Mouse (Mus musculus) c-Kit-positive CD71-positive TER-119-negative erythroid progenitor cells, embryonic 14.5 days (primary cell): ENCODE results near the gene Pitpnc1.

Source experiments
- DNase-seq: peaks from one replicate; pipeline ENCODE4 v3.0.0-alpha.2; 2013; ENCODE audit warnings: low read depth

Pitpnc1 gene

DNA sequence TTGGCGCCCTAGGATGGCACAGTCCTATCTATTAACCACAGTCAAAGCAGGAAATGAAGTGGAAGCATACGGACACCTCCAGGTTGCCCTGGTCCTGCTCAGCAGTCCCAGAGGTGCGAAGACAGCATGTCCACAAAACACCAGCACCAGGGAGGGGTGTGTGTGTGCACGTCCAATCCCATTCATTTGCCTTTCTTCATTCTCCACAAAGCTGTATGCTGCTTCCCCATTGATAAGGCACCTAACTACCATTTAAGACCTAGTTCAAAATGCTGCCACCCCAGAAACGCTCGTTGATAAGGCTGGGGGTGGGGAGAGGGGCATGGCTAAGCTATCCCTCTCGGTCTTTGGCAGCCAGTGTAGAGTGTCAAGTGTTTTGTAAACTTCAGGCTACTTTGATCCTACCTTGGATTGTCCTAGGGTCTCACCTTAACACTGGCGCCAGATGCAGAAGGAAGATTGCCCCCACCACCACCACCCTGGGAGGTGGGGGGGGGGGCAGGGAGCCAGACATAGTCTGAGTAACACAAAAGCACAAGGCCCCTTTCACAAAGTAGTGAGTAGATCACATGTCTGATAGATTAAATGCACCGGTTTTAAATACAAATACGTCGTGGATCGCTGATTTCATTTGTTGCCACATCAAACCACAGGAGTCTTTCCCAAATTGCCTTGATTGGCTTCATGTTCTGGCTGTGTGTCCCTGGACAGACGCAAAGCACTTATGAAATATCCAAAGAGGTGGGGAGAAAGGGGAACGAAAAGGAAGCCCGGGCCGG, 2.1 kb downstream of the Pitpnc1 start:
- DNase-seq = peak; percentile 88

DNA sequence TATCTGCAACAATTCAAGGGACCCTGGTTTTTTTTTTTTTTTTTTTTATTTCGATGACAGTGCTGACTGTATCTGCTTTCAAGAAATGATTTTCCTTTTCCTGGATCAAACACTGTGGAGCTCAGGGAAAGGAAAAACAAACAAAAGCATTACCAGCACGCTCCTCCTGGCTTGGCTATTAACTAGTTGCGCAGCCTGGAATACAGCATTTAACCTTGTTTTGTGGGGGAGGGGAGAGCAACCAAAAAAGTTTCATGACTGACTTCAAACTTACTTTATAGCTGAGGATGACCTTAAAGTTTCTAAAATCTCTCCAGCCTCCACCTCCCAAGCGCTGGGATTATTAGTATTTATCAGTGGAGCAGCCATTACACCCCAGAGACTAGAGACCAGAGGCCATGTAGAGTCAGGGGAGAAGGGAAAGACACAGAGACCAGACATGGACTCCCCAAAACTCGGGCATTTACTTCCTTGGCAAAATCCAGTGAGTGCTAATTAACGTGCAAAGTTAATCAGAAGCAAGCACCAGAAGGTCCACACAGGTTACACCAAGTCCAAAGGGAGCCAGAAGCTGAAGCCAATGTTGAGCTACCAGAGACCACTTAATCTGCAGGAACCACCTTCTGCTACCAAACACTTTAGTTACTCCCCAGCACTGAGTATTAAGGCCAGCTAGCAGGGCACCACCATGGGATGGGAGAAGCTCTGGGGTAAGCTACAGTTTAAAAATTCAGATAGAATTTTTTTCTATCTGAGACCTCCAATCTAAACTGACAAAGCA, 3.7 kb downstream of the Pitpnc1 start:
- no peak for DNase-seq

DNA sequence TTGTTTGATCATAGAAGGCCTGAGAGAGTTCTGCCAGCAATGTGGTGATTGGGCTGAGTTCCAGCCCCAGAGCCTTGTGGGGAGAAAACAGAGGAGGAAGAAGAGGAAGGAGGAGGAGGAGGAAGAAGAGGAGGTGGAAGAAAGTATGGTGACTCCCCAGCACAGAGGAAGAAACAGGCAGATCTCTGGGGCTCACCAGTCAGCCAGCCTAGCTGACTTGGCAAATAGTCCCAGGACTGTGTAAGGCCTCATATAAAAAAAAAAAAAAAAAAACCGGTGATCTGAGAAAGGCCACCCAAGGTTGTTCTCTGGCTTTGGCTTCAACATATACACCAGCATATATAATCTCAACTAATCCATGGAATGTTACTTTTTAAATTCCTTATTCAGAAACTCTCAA, 4.5 kb downstream of the Pitpnc1 start:
- DNase-seq = no peak

DNA sequence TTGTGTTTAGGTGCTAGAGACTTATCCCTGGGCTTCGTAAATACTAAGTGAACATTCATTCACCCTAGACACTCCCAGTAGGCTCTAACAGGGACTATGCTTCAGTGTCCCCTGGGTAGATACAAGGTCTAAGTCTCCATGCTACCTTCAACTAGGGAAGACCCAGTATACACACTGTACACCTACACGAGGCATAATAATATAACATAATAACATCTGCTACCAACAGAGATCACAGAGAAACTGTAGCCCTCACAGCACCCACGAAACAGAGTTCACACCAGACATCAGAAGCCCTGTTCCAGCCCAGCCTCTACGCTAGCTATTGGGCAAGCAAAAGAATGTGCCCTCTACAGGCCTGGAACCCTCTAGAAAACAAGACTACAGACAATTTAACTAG, 5.5 kb downstream of the Pitpnc1 start:
- no peak for DNase-seq

DNA sequence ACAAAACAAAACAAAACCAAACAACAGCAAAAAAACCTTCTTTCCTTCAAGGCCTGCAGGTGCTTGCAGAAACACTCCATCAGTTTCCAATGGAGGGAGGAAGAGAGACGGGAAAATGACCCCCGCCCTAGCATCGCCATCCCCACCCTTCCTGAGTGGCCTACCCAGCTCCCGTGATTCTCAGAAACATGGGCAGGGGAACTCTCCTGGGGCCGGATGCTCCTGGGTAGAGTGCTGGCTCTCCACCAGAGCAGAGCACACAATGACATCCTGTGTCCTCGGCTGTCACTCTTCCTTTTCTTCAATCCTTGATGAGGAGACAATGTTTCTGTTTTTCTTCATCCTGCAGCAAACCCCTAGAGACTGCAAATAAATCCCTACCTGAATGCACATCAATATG, 6.4 kb downstream of the Pitpnc1 start:
- DNase-seq = no peak

DNA sequence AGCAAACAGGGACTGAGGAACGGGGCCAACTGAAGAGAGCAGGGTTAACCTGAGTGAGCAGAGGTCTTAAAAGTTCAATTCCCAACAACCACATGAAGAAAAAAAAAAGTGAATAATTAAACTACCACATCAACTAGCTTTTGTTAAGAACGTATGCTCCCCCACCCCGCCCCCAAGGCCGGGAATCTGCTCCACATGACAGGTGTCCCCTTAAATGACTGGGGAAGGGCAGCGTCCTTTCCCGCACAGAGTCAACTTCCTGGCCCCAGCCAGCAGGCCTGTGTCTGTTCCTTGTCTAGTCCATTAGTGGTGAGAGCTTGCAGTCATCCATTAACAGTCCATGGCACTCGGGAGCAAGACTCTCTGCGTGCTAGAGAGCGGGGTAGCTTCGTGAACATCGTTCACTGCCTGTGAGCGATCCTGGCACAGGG, 7.2 kb downstream of the Pitpnc1 start:
- DNase-seq = no peak

DNA sequence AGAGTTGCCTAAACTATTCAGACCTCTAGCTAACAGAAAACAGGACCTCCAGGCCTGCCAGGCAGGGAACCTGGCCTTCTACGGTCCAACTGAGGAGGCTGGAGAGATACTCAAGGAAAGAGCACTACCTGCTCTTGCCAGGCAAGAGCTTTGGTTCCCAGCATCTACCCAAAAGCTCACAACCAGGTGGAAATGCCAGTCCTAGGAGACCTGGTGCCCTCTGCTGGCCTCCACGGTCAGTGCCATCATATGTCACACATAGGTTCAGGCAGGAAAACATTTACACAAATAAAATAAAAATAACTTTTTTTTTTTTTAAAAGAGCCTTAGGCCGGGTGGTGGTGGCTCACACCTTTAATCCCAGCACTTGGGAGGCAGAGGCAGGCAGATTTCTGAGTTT, 8.0 kb downstream of the Pitpnc1 start:
- no peak for DNase-seq

DNA sequence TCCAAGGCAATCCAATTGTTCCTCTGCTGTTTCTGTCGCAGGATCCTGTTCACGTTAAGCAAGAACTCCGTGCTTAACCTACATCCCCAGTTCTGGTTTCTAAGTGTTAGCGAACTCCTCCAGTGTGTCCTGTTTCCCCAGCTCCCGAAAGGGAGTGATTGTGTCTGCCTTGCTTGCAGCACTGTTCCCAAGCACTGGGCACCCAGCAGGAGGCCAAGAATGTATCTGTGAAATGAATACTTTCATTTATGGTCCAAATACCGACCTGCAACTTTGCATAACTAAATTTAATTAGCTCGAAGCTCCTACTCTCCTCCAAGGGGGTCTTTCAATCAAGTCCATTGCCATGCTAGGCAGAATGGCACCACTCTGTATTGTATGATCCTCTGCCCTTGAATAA, 10.7 kb downstream of the Pitpnc1 start:
- no peak for DNase-seq

DNA sequence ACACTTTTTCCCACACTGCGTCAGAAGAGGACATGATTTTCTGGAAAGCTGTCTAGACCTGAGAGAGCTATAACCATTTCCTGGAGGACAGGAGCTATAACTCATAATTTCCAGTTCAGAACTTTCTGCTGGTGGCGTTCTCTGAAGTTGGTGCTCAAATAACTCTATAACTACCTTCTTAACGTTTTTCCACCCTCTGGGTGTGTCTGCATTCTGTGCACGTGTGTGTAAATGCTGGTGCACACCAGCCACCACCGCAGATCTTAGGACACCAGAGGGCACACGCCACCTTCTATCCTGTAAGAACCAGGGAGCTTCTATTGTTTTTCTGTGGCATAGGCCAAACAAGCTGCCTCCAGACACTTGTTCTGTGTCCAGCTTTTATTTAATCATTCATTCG, 11.5 kb downstream of the Pitpnc1 start:
- no peak for DNase-seq

DNA sequence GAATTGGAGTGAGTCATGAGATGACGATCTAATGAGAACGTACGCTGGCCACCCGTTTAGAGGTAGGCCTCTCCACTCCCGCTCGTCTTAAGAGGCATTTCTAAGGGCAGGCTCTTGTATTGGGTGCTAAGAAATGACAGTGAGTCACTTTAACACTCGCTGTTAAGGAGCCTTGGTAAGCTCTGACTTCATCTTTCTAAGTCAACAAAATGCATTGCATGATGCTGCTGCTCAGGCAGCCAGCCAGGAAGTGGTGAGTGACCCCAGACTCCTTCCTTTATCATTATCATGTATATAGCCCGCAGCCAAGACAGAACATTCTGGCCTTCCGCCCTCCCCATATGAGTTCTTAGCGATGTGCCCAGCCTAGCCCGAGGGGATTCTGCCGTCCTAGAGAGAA, 12.2 kb downstream of the Pitpnc1 start:
- DNase-seq = no peak

DNA sequence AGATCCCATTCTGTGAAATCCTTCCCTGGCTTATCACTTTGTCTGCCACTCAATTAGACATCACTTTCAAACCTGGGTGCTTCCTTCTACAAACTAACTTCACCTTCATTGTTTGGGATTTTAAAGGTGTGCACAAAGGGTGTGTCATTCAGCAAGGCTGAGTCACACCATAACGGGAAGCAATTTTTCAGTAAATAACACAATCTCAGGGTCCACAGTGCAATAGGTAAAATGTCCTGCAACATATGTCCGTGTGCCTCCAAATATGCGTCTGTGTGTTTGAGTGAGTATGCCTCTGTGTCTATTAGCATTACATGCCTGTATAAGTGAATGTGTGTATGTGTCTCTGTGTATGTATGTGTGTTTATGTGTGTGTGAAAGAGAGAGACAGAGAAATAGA, 13.2 kb downstream of the Pitpnc1 start:
- DNase-seq = no peak

DNA sequence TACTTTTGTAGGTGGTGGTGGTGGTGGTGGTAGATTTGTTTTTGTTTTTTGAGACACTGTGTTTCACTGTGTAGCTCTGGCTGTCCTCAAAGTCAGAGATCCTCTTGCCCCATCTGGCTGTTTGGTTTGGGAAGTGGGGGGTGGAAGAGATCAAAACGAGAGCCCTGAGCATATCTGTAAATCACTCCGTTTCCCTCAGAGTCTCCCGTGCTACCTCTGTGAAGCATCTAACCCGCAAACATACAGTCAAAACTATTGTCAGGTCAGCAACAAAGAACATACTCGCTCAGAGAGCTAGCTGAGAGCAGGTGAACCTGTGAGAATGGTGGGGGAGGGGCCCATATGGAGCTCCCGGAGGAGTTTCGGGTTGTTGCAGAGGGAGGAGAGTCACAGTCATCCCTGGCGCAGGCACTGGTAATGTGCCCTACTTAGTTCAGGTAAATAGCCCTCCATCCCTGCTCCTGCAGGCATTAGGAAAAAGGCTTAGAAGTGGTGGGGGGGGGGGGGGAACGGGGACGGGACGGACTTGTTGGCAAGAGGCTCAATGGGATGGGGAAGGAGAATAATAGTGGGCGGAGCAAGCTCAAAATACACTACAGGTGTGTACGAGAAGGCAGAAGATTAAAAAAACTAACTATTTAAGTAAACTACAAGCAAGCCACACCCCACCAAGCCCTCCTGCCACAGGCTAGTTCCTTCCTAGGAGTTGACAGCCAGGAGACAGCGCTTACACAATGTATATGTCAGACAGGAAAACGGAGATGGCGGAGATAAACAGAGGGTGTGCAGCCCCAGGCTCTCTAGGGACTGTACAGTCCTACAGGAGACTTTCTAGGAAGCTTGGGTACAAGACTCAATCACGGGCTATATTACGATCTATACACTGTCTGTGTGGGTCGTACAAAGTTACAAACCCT, 15.7 kb downstream of the Pitpnc1 start:
- DNase-seq = no peak

DNA sequence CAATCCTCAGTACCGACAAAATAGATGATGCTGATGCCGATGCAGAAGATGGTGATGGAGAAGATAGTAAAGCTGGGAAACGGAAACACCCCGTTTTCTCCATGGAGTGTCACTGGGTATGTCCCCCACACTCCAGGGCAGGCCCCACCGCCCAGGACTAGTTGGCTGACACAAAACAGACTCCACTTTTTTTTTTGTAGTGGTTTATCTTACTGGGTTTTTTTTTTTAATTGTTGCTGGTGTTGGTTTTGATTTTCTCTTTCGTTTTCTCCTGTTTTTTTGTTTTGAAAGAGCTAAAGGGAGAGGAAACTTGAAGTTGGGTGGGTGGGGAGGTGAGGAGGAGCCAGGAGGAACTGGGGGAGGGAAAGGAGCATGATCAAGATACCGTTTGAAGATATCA, 18.4 kb downstream of the Pitpnc1 start:
- no peak for DNase-seq

DNA sequence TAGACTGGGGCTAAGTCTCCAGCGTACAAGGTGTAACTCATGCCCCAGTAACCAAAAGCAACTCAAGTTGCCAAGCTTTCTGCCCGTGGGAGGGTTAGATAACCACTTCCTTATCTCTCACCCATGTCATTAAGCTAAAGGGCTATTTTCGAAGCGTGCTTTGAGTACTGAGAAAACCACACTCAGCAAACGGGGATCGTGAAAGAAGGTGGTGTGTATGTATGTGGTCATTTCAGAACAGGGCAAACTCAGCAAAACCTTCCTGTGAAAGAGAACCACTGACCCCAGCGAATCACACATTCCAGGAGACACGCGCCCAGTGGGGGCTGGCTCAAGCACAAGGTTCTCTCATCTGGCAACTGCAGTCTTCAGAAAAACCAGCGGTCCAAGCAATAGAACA, 19.4 kb downstream of the Pitpnc1 start:
- DNase-seq = peak; percentile 78

DNA sequence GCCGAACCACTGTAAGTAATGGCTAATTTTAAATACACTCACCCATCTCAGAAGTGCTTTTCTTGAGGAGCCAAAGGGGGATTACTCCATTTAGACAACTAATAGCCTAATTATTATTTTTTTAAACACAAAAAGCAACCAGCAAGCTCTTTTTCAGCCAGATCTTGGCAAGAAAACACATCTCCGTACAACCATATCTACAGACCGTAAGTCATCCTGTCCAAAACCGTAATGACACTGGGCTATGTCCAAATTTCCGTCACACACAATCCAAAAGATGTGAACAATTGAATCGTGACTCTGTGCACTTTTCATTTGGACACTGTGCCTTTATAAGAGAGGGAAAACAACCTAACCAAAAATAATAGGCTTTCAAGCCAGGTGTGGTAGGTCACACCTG, 20.4 kb downstream of the Pitpnc1 start:
- no peak for DNase-seq

DNA sequence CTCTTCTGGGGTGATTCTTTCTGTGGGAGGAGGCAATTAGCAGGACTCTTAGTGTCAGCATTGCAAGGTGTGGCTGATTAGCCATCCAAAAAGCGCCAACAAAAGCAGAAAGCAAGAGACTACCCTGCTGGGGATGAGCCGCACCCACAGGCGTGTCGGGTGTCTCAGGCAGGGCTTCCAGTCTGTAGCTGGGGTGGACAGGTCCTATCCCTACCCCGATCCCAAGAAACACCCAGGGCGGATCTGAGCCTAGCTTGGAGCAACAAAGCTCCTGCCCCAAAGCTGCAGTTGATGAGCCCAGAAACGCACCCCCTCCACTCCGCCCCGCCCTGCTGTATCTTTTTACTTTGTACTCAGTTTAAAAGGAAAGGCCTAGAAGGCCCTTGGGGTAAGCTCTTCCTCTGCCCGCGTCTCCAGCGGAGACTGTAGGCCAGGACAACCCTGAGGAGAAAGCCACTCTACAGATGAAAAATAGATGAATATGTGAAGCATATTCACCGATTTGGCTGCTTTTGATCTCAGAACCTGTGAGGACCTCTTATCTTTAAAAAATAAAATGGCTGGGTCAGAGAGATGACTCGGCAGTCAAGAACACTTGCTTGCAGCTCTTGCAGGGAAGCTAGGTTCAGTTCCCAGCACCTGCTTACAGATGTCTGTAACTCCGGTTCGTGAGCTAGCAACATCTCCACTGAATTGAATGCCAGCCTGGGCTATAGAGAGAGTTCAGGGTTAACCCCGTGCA, 21.2 kb downstream of the Pitpnc1 start:
- DNase-seq = peak; percentile 58

DNA sequence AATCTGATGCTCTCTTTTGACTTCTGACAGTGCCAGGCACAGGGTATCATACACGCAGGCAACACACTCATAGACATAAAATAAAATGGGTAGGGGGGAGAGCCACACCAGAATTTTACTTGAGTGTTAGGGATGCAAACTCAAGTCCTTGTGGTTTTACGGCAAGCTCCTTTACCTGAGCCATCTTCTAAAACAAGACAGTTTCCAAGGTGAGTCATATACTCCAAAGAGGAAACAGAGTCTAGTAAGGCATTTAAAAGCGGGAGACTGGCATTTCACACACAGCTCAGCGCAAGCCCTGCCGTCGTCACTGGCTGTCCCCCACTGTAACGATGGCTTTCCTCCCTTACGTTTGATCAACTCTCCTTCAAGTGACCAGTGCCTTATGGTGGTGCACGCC, 22.6 kb downstream of the Pitpnc1 start:
- no peak for DNase-seq

DNA sequence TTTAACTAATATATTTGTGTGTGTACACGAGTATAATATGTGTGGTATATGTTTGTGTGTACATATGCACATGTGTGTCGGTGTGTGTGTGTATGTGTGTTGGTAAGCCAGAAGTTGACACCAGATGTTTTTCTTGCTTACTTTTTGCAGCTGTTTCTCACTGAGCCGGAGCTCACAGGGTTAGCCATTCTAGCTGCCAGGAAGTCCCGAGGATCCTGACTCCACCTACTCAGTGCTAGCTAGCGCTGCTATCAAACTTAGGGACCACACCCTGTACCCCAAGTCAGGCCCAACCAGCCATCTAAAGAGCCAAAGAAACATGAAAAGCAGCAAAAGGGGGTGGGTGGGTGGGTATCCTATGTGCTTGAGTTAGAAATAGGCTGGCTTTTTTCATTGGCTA, 23.1 kb downstream of the Pitpnc1 start:
- peak; percentile 66 for DNase-seq

DNA sequence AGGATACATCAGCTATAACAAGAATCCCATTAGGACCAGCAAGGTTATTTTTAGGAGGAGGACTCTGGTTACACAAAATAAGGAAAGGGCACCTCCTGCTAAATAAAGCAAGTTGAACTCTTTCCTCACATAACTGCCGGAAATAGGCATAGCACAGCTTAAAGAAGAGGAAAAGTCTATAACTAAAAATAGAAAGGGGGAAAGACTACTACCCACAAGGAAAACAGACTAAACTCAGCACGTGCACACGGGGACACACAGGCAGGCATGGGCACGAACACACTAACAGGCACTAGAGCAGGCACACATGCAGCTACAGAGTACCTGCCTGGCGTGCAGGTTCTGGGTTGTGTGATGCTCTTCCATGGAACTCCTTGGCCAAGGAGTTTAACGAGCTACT, 23.8 kb downstream of the Pitpnc1 start:
- no peak for DNase-seq

DNA sequence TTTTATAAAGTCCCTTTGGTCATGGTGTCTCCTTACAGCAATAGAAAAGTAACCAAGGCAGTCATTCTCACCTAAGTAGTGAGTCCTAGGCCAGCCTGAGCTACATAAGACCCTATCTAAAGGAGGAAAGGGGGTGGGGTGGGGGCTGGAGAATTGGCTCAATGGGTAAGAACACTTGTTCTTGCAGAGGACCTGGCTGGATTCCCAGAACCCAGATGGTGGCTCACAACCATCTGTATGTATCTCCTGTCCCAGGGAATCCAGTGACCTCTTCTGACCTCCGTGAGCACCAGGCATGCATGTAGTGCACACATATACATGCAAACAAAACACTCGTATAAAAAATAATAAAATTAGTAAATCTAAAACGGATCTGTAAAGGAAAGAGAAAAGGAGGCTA, 24.8 kb downstream of the Pitpnc1 start:
- DNase-seq = no peak

DNA sequence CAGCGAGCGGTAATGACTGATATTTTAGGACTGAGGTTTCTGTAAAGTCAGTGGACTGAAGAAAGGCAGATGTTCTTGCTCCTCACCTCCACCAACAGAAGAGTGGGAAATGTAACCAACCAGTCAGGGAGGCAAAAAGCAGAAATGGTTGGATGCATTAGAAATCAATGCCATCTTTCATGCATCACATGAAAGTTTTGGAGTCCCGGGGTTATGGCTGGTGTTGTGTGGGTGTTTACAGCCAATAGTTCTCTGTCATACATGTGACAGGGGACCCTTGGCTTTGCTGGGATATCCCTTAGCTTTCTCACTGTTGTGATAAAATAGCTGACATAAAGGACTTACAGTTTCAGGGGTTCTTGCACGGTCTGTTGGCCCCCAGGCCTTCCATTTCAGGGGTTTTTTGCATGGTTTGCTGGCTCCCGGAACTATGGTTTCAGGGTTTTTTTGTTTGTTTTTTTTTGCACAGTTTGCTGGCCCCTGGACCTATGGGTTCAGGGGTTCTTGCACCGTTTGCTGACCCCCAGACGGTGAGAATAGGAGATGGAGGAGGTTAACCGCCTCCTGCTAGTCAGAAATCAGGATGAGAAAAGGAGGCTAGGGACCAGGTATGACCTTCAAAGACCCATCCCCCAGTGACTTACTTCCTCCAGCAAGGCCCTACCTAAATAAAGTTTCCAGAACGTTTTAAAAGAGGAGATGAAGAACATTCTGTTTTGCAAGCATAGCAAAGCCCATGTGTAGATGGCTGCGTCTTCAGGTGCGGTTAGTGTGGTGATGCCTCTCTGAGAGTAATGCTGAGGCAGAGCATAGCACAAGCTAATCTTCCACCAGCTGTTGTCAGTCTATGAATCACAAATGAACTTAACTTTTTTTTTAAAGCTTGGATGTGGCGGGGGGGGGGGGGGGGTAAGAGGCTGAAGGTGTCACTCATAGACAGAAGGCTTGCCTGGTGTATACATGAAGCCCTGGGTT, 27.1 kb downstream of the Pitpnc1 start:
- no peak for DNase-seq
